Mouse (Mus musculus) olfactory bulb, adult 2 months (tissue): ENCODE measurements around the gene Cntnap2.

Source experiments
- CTCF ChIP-seq: fragments of 200-500 bp; IDR thresholded peaks from 2 replicates; pipeline ENCODE4 v1.5.1; 2012; ENCODE audit warnings: low read depth, mild to moderate bottlenecking, low read length, moderate library complexity; ENCODE audit not compliant: insufficient read depth
- POLR2A ChIP-seq: fragments of 200-500 bp; IDR thresholded peaks from 2 replicates; pipeline ENCODE4 v1.6.1; 2012; ENCODE audit warnings: mild to moderate bottlenecking, low read depth, low read length, moderate library complexity; ENCODE audit not compliant: insufficient read depth

GRCm38 (mm10) chr6:47329212-47329611 lies 2270.1 kb downstream of the Cntnap2 start:
- no peak for TF ChIP-seq CTCF
- TF ChIP-seq POLR2A: no peak
